Mouse (Mus musculus): ENCODE measurements at regions not wholly inside any gene's neighbourhood (a gene's known extent, or its start where the extent isn't known, plus 50 kb on each side); places are given as distances from the start of the nearest gene placed in this dataset.

DNA sequence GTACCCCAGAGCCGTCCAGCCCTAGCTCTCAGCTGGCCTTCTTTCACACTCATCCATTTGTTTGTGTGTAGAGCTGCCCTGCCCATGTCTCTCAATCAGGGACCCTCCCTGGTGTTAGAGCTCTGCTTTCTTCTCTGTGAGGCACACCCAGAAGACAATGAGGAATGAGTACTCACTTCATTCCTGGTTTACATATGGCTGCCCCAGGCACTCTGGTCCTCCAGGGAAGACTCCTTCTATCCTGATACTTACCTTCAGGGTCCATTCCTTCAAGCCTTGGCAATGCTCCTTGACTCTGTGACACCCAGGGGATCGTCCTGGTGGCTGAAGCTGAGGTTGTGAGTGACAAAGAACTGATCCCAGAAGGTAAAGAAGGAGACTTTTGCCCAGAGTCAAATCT is 122.0 kb upstream of the 1700016C15Rik start:
- in situ Hi-C loops (cut with MboI; ENCODE audit: low pct_unique_long_range_greater_than_20kb in 1 of 2, low sequenced_read_pairs in 2 of 2, unreplicated experiment in 1 of 2) = no loop called here

DNA sequence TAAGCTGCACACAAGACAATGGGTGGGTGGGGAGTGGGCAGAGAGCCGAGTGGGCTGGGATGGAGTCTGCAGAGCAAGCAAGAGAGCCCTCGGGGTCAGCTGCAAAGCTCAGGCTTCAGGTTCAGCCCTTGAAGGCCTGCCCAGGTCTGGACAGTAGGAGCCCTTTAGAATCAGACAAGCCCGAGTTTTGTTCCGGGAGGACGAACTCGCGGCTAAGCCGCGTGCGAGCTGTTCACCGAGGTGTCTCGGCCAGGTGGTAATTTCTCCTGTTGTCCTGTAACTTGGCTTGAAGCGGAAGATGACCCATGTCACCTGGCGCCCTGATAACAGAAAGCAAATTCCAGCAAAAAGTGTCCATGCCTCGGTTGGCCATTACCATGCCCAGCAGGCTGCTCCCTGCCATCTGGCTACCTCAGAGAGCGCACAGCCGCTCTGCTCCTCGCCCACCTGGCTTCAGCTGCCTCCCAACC is 121.0 kb upstream of the 1700016C15Rik start:
- in situ Hi-C loops (cut with MboI; ENCODE audit: low pct_unique_long_range_greater_than_20kb in 1 of 2, low sequenced_read_pairs in 2 of 2, unreplicated experiment in 1 of 2) = no loop called here

DNA sequence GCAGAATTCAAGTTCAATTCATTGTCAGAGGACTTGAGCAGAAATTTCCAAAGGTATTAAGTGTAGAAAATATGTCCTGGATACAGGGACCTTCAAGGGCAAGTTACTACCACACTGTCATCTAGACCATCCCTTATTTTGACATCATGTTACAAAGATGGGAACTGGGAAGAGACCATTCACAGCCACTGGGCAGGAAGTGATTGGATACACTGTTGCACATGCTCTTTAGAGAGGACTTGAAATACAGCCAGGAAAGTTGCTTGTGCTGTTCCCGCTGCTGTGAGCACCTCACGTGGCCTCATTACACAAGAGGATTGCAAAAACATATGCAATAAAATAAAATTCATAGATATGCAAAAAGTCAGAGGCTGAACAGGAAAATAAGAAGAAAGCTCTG is 120.4 kb upstream of the 1700016C15Rik start:
- in situ Hi-C loops (cut with MboI; ENCODE audit: low pct_unique_long_range_greater_than_20kb in 1 of 2, low sequenced_read_pairs in 2 of 2, unreplicated experiment in 1 of 2) = no loop called here

DNA sequence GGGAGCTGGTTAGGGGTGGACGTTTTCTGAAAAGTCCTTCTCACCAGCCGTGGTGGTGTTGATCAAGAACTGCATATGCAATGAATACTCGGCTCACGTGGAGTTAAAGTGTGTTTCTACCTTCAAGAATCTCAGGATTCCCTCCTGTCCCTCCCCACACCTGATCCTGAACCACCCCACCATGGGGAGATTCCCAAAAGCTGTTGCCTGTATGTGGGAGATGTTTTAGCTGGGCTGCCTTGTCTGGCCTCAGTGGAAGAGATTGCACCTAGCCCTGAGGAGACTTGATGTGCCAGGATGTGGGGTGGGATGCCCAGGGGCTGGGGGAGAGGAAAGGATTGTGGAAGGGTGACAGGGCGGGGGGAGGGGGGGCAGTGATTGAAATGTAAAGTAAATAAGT is 119.9 kb upstream of the 1700016C15Rik start:
- in situ Hi-C loops (cut with MboI; ENCODE audit: low pct_unique_long_range_greater_than_20kb in 1 of 2, low sequenced_read_pairs in 2 of 2, unreplicated experiment in 1 of 2) = no loop called here

DNA sequence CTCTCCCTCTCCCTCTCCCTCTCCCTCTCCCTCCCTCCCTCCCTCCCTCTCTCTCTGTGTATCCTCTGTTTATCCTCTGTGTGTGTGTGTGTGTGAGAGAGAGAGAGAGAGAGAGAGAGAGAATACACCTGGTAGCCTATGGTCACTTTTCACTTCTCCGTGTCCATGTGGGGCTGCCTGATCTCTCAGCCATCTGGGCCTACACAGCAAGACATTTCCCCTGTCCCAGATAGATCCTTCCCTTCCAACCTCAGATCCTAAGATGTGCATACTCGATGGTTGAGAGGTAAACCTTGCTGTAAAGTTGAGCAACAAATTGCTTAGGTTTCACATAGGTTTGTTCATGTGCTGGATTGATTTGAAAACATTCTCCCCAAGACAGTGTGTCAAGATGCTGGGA is 119.5 kb upstream of the 1700016C15Rik start:
- in situ Hi-C loops (cut with MboI; ENCODE audit: low pct_unique_long_range_greater_than_20kb in 1 of 2, low sequenced_read_pairs in 2 of 2, unreplicated experiment in 1 of 2) = no loop called here

DNA sequence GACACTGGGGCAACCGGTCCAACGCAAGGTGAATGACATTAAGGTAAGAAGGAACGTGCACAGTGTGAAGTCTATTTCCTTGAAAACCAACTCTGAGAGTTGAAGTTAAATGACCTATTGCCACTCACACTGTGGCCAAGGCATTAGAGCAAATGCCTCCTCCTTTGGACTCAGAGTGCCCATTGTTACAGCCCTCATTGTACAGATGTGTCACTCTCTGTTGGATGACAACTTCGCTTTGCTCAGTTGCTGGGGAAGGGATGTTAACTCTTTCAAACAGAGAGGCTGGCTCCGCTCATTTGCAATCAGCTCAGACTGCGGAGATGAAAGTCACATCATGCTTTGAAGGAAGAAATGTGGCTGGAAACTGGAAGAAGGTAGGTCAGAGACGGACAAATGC is 117.1 kb upstream of the 1700016C15Rik start:
- in situ Hi-C loops (cut with MboI; ENCODE audit: low pct_unique_long_range_greater_than_20kb in 1 of 2, low sequenced_read_pairs in 2 of 2, unreplicated experiment in 1 of 2) = no loop called here

DNA sequence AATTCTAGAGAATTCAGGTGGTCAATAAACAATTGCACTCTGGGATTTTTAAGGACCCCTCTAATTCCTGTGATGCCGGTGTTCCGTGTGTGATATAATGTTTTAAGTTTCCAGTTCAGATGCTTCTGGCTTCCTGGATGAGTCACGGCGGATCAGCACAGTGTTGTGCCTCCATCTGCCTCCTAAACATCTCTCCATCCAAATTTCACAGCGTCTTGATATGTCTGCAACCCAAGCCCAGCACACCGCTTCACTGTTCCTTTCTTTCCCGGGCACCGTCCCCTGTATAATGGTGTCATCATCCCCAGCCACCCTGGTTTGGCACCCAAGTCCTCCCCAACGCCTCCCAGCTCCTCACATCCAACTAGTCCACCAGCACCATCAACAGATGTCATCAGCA is 114.0 kb upstream of the 1700016C15Rik start:
- in situ Hi-C loops (cut with MboI; ENCODE audit: low pct_unique_long_range_greater_than_20kb in 1 of 2, low sequenced_read_pairs in 2 of 2, unreplicated experiment in 1 of 2) = no loop called here

DNA sequence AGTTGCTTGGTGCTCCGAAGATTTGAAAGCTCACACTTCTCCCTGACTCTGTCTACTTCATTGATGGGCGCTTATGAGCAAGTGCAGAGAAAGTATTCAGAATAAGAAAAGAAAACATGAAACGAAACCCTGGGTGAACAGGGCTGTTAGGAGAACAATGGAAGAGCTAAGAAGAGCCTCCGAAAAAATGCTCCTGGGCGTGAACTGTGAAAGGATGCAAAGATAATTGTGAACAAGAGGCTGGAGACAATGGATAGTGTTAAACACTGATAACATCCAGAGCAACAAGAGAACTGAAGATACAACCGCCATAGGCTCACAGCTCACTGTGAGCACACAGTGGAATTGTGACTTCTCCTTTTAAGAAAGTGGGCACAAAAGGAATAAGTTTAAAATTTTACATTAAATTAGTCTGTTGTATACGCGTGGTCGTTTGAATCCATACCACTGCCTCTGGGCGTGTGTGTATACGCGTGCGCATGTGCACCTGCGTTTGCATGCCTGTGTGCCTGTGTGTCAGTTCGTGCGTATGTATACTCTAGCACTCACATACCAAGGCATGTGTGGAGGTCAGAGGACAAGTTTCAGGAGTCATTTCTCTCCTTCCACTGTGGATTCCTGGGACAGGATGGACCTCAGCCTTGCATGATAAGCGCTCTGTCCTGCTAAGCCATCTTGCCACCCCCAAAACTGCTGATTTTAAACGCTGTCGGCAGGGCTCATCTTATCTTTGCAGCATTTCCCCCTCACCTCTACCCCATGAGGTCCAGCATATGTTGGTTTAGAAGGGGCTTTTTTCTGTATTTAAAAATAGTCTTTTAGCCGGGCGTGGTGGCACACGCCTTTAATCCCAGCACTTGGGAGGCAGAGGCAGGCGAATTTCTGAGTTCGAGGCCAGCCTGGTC is 113.0 kb upstream of the 1700016C15Rik start:
- in situ Hi-C loops (cut with MboI; ENCODE audit: low pct_unique_long_range_greater_than_20kb in 1 of 2, low sequenced_read_pairs in 2 of 2, unreplicated experiment in 1 of 2) = no loop called here

DNA sequence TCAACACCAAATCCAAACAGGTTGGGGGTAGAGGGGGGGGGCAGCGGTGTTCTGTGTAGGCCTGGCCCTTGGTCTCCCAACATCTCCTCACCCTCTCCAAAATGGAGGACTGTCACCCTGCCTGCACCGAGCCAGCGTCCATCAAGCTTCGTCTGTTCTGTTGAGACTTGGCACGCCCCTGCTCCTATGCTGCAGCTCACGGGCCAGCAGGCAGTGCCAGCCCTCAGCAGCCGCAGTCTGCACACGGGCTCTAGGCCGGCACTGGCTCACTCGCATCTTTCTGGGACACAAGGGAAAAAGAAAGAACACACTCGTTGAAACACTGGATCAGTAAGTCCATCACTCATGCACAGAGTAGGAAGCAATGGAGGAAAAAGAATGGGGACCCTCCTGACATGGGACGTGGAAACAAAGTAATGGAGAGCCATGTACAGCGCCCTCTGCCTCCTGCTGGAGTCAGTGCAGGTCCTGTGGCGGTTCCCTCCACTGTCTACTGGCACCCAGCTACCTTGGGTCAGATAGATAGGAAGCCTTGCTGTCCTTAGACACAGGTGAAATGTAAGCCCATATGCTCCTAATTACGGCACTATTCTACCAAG is 109.0 kb upstream of the 1700016C15Rik start:
- in situ Hi-C loops (cut with MboI; ENCODE audit: low pct_unique_long_range_greater_than_20kb in 1 of 2, low sequenced_read_pairs in 2 of 2, unreplicated experiment in 1 of 2) = no loop called here

DNA sequence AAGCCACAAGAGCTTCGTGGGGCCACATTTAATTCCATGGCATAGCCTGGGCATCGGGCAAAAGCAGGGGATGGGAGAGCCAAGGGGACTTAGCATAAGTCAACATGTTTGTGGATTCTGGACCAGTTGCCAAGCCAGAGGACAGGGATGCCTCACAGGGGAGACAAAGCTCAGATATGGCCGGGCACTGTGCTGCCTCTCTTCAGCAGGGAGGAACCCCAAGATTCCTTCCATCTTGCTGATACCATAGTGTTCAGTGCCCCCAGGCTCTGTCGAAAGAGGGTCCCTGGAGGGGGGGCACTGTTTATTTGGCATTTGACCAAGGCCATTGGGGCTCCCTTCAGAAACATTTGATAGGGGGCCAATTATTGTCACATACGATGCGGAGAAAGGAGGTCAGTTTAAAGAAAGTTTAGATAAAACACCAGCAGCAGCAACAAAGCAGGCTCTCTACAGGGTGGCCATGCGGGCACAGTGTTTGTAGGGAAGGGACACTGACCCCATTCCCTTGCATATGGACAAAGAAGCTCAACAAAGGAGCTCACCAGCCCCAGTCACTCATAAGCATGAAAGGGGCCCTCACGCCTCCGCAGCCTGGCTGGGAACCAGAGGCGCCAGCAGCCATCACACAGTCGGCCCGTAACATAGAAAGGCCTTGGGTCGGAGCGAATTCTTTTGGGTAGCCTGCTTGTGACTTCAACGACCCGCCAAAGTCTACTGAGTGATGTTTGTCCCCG is 107.6 kb upstream of the 1700016C15Rik start:
- in situ Hi-C loops (cut with MboI; ENCODE audit: low pct_unique_long_range_greater_than_20kb in 1 of 2, low sequenced_read_pairs in 2 of 2, unreplicated experiment in 1 of 2) = no loop called here

DNA sequence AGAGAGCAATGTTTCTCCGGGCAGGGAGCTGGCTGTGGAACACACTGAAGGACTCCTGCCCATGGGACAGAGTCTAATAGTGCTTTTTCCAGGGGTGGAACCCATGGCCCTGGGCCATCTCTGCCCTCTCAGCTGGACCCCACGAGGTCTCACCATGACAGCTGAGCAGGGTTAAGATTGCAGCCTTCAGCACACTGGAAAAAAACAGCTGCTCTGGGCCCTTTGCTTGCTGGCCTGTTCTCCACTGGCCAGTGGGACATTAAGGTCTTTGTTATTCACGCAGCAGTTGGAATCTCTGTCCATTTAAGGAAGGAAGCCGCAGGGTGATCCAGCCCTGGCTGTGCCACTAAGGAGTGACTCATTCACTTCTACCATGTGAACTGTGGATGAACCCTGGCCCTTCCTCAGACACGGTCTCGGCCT is 106.3 kb upstream of the 1700016C15Rik start:
- in situ Hi-C loops (cut with MboI; ENCODE audit: low pct_unique_long_range_greater_than_20kb in 1 of 2, low sequenced_read_pairs in 2 of 2, unreplicated experiment in 1 of 2) = no loop called here

DNA sequence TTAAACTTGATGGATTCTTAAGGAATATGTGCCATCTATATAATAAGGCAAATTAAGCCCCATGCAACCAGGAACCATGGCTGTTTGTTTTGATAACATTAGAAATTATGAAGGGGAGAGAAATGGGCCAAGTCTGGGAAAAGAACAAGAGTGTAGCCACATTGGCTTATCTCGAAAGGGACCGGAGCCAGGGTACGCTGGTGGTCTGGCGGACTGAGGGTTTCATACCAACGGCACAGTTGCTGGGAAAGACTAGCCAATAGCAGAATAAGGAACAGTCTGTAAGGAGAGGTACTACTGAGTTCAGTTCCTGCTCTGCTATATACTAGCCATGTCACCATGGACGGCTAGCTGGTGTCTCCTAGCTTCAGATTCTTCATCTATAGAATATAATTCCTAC is 105.9 kb upstream of the 1700016C15Rik start:
- in situ Hi-C loops (cut with MboI; ENCODE audit: low pct_unique_long_range_greater_than_20kb in 1 of 2, low sequenced_read_pairs in 2 of 2, unreplicated experiment in 1 of 2) = no loop called here

DNA sequence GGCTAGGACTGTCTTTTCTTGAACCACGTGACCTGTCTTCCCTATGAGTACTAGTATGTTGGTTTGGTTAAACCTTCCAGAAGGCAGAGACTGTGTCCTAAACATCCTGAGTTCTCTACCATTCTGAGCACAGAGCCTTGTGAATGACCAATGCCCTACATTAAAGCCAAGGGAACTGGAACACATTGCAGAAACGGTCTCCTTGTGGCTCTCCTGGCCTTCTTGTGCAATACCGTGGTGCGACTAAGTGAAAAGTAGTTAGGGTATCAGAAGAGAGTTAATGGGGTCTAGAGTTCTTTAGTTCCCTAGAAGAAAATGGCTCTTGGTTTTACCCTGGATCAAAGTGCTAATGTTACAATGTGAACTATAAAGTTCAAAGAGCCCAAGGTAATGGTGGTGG is 101.8 kb upstream of the 1700016C15Rik start:
- in situ Hi-C loops (cut with MboI; ENCODE audit: low pct_unique_long_range_greater_than_20kb in 1 of 2, low sequenced_read_pairs in 2 of 2, unreplicated experiment in 1 of 2) = no loop called here

DNA sequence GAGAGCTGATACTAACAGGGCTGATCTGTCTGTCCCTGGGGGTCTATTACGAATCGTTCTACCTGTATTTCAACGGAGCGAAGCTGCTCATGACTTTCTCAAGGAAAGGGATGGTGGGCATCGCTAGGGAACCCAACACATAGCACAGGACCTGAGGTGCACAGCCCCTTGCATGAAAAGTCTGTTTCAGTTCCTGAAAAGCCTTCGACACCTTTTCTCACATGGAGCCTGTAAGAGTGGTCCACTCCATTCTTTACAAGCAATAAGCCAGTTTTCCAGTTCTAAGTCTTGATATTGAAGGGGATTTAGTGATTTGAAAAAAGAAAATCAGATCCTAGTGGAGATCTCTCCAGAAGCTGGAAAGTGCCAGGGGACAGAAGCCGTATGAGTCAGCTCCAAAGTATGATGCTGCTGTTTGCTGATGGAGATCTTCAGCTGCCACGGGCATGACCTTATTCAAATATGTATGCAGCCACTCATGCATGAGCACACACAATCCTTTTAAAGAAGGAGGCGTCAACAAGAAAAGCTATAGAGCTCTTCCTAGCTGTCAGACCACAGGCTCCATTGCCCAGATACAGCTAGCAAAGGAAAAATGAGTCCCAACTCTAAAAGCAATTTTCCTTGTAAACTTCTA is 95.5 kb upstream of the 1700016C15Rik start:
- in situ Hi-C loops (cut with MboI; ENCODE audit: low pct_unique_long_range_greater_than_20kb in 1 of 2, low sequenced_read_pairs in 2 of 2, unreplicated experiment in 1 of 2) = no loop called here

DNA sequence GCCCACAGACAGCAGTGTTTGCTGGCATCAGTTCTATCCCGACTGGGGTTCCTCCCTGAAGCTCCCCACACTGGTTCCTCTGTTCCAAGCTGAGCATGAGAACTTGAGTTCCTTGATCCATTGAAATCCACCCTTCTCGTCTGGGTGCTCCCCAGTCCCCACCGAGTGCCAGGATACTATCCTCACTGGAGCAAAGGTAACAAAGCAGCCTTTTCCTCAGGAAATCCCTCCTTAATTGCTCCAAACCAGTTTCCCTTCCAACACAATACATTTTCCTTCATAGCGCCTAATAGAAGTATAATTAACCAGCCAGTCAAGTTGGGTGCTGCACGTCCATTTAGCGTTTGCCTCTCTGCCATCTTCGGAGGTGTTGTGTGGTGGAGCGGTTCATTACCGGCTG is 92.6 kb upstream of the 1700016C15Rik start:
- in situ Hi-C loops (cut with MboI; ENCODE audit: low pct_unique_long_range_greater_than_20kb in 1 of 2, low sequenced_read_pairs in 2 of 2, unreplicated experiment in 1 of 2) = no loop called here

DNA sequence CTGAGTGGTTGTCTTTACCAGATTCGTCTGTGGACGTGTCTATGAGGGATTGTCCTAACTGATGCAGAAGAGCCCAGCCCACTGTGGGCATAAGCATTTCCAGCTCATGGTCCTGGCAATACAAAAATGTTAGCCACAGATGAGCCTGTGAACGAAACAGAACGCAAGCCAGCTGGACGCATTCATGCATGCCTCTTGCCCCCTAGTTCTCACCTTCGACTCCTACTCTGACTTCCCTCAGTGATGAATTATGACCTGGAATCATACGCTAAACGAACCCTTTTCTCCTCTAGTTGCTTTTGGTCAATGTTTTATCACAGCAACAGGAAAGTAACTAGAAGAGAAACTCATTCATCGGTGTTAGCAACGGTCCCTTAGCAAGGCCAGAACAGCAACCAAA is 91.2 kb upstream of the 1700016C15Rik start:
- in situ Hi-C loops (cut with MboI; ENCODE audit: low pct_unique_long_range_greater_than_20kb in 1 of 2, low sequenced_read_pairs in 2 of 2, unreplicated experiment in 1 of 2) = no loop called here

DNA sequence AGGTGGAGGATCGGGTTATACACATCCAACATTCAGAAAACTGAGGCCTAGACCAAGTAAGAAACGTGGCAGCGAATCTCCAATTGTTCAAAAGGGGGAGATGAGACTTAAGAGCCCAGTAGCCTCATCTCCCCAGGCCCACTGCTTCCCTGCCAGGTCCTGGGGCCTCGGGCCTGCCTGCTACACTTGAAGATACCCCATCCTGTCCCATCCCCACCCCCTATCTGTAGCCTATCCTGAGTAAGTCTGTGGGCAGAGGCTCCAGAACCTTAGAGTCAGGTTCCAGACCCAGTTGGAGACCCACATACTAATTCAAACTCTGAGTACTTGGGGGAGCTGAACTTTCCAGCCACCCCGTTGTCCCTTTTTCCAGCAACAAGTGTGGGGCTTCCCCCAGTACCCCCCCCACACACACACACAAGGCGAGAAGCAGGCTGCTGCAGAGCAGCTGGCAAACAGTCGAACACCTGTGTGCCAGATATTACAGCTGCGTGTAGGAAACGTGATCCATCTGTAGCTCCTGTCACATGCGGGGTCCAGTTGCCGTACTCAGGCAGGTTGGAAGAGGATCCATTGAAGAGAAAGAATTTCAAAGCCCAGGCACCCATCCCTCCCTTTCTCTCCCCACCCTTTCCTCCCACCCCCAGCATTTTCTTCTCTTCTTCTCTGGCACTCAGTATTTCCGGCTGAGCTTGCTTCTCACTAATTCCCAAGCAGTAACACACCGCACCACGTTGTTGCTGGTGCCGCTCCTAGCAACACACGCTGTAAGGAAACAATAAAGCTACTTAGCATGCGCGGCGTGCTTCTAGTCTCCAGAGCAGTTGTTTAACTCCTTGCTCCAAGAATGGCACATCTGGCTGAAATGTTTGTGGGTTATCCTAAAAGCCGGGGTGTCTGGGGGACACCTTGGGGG is 89.4 kb upstream of the 1700016C15Rik start:
- in situ Hi-C loops (cut with MboI; ENCODE audit: low pct_unique_long_range_greater_than_20kb in 1 of 2, low sequenced_read_pairs in 2 of 2, unreplicated experiment in 1 of 2) = no loop called here
